Mouse (Mus musculus) E14TG2a.4 (cell line): ENCODE measurements around the gene Fmnl2.

ENCODE experiments used
- H3K27me3 ChIP-seq: 2 replicates; pipeline ENCODE4 v1.6.1; 2014; ENCODE audit warnings: low read length, control low read depth; ENCODE audit not compliant: insufficient read depth
- H3K36me3 ChIP-seq: 2 replicates; pipeline ENCODE4 v1.6.1; 2014; ENCODE audit warnings: low read length, control low read depth; ENCODE audit not compliant: insufficient read depth
- H3K4me1 ChIP-seq: replicated peaks from 2 replicates; pipeline ENCODE4 v1.6.1; 2014; ENCODE audit warnings: low read depth, low read length, control low read depth
- H3K4me3 ChIP-seq: replicated peaks from 2 replicates; pipeline ENCODE4 v1.5.1; 2014; ENCODE audit warnings: mild to moderate bottlenecking, low read length
- H3K9me3 ChIP-seq: 2 replicates; pipeline ENCODE4 v1.6.1; 2014; ENCODE audit warnings: low read length, control low read depth
- CTCF ChIP-seq: conservative IDR thresholded peaks from 2 replicates; pipeline ENCODE4 v1.5.1; 2014; ENCODE audit warnings: low read length
- NANOG ChIP-seq: IDR thresholded peaks from 2 replicates; pipeline ENCODE4 v1.6.1; 2014; ENCODE audit warnings: borderline replicate concordance, low read length, mixed read lengths
- POU5F1 ChIP-seq: IDR thresholded peaks from 2 replicates; pipeline ENCODE4 v1.6.1; 2014; ENCODE audit warnings: low read length, borderline replicate concordance

Gene Fmnl2

DNA sequence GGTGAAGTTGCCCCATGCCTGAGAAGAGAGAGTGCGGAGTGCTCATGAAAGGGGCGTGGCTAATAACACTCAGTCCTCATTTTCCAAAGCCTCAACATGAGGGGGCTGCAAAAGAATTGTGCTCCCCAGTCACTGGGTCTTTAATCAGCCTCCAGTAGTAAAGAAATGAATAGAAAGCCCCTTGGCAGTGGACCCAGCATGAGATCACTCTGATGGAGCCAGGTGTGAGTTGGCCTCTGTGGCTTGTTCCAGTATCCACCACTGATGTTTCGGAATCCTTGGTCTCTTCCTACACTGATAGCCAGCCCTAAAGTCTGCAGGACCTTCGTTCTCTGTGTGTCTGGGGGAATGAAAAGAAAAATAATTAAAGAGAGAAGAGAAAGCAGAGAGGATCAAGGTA, 224.4 kb downstream of the Fmnl2 start:
- no peaks in the 10 kb centered on the region for H3K9me3 ChIP-seq
- no peaks in the 10 kb centered on the region for H3K36me3 ChIP-seq
- no peak overlapping the region for H3K4me3 ChIP-seq
- H3K27me3 ChIP-seq = no peaks in the 10 kb centered on the region
- TF ChIP-seq POU5F1 = no peak
- TF ChIP-seq CTCF = no peak
- no peak for TF ChIP-seq NANOG
- H3K4me1 ChIP-seq = 0 out of 2 replicates have a peak, but pooled peaks cover 4% of the 10 kb centered on the region

DNA sequence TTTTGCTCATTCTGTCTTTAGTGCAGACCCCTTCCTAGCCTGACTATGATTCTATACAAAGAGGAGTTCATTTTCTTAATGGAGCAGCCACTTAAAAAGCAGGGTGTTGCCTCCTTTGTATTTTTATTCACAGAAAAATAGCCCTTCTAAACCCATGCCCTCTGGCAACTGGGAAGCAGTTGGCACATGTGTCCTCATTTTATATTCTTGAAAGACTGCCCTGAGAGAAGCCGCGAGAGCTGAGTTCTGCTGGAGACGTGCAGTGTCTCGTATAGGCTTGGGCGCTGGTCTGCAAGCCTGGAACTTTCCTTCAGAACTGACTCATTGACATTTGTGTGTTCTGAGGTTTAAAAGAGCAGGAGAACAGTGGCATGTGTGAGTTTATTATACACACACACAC, 224.8 kb downstream of the Fmnl2 start:
- TF ChIP-seq POU5F1 (no peak), NANOG (no peak), CTCF (no peak)
- Histone ChIP-seq H3K27me3 (no peaks in the 10 kb centered on the region), H3K4me3 (no peak overlapping the region), H3K36me3 (no peaks in the 10 kb centered on the region), H3K4me1 (0 out of 2 replicates have a peak, but pooled peaks cover 4% of the 10 kb centered on the region), H3K9me3 (no peaks in the 10 kb centered on the region)

- Histone ChIP-seq H3K9me3 (no peaks in the 10 kb centered on the region), H3K4me3 (no peak overlapping the region), H3K4me1 (0 out of 2 replicates have a peak, but pooled peaks cover 4% of the 10 kb centered on the region), H3K27me3 (no peaks in the 10 kb centered on the region), H3K36me3 (no peaks in the 10 kb centered on the region)
- TF ChIP-seq CTCF (peak; percentile 54), POU5F1 (no peak), NANOG (no peak)
Measured at GRCm38 (mm10) chr2:53083241-53083640, 225.6 kb downstream of the Fmnl2 start.

DNA sequence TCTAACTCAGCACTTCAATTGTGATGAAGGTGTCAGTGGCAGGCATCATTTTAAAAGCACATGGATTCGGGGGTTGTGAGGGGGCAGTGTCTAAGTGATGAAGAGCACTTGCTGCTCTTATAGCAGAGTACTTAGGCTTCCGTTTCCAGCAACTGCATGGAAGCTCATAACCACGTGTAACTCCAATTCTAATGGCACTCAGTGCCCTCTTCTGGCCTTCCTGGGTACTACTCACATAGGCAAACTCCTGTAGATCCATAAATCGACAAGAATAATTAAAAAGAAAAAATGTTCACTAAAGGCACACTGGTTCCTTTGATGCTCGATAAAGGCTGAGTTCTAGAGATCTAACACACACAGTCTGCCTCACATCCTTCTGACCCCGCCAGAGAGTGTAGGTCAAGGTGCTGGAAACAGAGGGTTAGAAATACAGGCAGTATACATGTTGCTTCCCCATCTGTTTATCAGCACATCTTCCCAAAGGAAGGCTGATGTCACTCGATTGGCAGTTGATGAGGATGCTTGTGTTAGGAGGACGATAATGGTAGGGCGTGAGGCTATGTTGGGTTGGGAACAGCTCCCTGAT, 228.1 kb downstream of the Fmnl2 start:
- Histone ChIP-seq H3K4me3 (no peak overlapping the region), H3K9me3 (no peaks in the 10 kb centered on the region), H3K4me1 (0 out of 2 replicates have a peak, but pooled peaks cover 4% of the 10 kb centered on the region), H3K36me3 (no peaks in the 10 kb centered on the region), H3K27me3 (no peaks in the 10 kb centered on the region)
- peak; percentile 85 for TF ChIP-seq CTCF
- TF ChIP-seq POU5F1 = no peak

GRCm38 (mm10) chr2:53088744-53089143, 231.1 kb downstream of the Fmnl2 start:
- no peak overlapping the region for H3K4me3 ChIP-seq
- TF ChIP-seq CTCF (no peak), NANOG (no peak), POU5F1 (no peak)

GRCm38 (mm10) chr2:53095031-53095430, 237.4 kb downstream of the Fmnl2 start:
- Histone ChIP-seq H3K27me3 (no peaks in the 10 kb centered on the region), H3K9me3 (no peaks in the 10 kb centered on the region), H3K36me3 (peaks cover 10% of the 10 kb centered on the region; the same call in 1 of the 2 replicates), H3K4me1 (no peaks in the 10 kb centered on the region), H3K4me3 (no peak overlapping the region)
- TF ChIP-seq POU5F1 (no peak), CTCF (no peak), NANOG (no peak)

More at GRCm38 (mm10) chr2:53088744-53089143, 231.1 kb downstream of the Fmnl2 start:
- 0 out of 2 replicates have a peak, but pooled peaks cover 4% of the 10 kb centered on the region for H3K4me1 ChIP-seq
- H3K36me3 ChIP-seq = no peaks in the 10 kb centered on the region
- no peaks in the 10 kb centered on the region for H3K9me3 ChIP-seq
- no peaks in the 10 kb centered on the region for H3K27me3 ChIP-seq

DNA sequence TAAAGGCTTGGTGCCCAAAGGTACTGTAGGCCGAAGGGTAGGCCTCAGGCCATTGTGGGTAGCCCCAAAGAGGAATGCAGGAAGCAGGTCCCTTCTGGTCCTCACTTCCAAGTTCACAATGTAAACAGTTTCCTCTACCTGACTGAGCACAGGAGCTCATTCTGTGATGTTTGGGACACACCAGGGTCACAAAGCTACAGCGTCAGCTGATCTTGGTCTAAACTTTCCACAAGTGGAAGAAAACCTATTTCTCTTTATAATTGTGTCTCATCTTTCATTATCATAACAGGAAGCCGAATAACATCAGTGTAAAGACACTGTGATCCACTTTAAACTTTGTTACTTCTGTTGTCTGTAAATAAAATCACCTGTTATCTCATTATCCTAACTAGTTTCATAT, 237.8 kb downstream of the Fmnl2 start:
- Histone ChIP-seq H3K4me1 (no peaks in the 10 kb centered on the region), H3K36me3 (peaks cover 10% of the 10 kb centered on the region; the same call in 1 of the 2 replicates), H3K9me3 (no peaks in the 10 kb centered on the region), H3K27me3 (no peaks in the 10 kb centered on the region), H3K4me3 (no peak overlapping the region)
- TF ChIP-seq POU5F1 (no peak), CTCF (no peak), NANOG (no peak)

DNA sequence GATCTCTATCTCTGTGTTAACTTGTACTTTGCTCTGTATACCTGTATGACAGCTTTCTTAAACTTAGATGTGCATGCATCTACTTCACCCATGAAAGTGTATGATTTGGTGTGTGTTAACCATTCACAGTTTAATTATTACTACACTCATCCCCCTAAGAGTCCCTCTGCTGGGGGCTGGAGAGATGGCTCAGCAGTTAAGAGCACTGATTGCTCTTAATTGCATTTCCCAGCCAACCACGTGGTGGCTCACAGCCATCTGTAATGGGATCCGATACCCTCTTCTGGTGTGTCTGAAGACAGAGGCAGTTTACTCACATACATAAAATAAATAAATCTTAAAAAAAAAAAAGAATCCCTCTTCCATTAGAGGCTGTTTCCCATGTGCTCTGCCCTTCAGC, 242.4 kb downstream of the Fmnl2 start:
- H3K36me3 ChIP-seq = peaks cover 13% of the 10 kb centered on the region
- no peak for TF ChIP-seq POU5F1
- TF ChIP-seq NANOG = no peak
- TF ChIP-seq CTCF = no peak
- H3K9me3 ChIP-seq = no peaks in the 10 kb centered on the region
- H3K4me1 ChIP-seq = 0 out of 2 replicates have a peak, but pooled peaks cover 3% of the 10 kb centered on the region
- no peaks in the 10 kb centered on the region for H3K27me3 ChIP-seq
- no peak overlapping the region for H3K4me3 ChIP-seq

DNA sequence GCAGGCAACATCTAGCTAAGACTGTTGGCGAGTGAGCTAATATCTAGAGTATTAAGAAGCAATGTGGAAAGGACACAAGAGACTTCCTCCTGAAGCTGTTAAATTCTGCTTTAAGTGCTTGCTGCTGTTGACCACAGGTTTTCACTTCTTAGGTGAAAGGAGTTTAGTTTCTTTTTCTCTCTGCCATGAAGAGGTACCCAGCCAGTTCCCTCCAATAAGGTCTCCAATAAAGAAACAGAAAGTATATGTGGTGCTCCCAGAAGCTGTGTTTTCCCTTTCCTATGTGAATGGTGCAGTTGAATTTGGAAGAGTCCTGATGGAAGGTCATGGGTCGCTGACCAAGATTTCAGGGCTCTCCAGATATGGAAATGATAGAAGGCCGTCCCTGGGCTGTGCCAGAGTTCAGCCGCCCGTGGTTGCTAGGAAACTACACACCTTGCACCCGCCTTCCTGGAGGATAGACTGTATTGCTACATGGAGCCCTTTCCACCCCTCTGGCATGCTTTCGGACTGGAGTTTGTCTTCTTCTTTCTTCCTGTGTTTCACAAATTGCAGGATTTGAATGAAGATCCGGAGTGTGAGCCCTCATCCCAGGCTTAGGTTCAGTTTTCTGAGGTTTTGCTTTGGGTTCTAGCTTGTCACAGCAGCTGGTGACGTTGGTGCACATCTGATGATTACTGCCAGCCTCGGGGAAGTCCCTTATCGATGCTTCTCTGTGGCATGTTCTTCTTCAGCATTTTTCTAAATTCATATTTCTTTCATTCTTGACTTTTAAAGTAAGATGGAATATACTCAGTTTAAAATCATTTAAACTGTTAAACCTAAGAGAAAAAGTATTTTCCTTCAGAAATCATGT, 244.5 kb downstream of the Fmnl2 start:
- no peaks in the 10 kb centered on the region for H3K9me3 ChIP-seq
- H3K4me3 ChIP-seq = no peak overlapping the region
- H3K4me1 ChIP-seq = peaks cover 7% of the 10 kb centered on the region; the same call in 1 of the 2 replicates
- H3K36me3 ChIP-seq = peaks cover 29% of the 10 kb centered on the region
- H3K27me3 ChIP-seq = no peaks in the 10 kb centered on the region
- no peak for TF ChIP-seq NANOG
